Mouse (Mus musculus) urinary bladder, postnatal 36 days (tissue): ENCODE results near the gene Cpt1a.

ENCODE experiments used
- DNase-seq, 2 experiments: peaks; one replicate each; pipeline ENCODE4 v3.0.0; 2022; ENCODE audit warnings: low spot score in 2 of 2, mixed read lengths in 1 of 2

Cpt1a gene

GRCm38 (mm10) chr19:3324931-3325711, 3.0 kb downstream of the Cpt1a start:
- DNase-seq: peak; percentile 88 to 95

GRCm38 (mm10) chr19:3325771-3326478, 3.8 kb downstream of the Cpt1a start:
- DNase-seq: no peak

- no peak for DNase-seq
These were observed 4.4 kb downstream of the Cpt1a start for GRCm38 (mm10) chr19:3326479-3327047.

GRCm38 (mm10) chr19:3333247-3333646, 11.1 kb downstream of the Cpt1a start:
- peak in 1 of 2 experiments; percentile 36 for DNase-seq

DNA sequence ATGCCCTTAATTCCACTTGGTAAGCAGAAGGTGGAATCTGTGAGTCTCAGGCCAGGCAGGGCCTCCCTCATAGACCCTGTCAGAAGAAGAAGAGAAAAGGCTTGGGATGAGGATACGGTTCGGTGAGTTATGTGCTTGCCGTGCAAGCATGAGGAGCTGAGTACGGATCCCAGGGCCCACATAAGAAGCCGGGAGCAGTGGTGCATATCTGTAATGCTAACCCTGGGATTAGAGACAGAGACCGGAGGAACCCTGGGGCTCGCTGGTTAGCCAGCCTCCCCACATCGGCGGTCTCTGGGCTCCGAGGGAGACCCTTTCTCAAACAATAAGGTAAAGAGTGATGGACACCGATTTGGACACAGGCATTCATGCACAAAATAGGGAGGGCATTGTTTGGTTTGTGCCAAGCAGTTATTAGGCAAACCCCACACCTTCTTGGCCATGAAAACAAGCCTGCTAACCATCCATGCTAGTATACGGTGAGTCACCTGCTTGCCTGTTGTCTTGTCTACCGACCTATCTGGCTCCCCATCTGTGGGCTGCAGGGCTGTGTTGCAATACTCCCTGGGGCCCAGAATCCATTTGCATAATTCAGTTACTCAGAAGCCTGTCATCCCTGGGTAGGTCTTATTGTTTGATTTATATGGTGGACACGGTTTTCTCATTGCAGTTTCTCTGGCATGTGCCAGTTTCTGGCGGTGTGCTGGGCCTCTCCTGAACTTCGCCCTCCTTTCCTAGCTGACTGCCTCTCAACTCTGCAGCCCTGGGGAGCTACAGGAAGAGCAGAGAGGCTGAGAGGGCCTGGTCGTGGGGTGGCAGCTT, 11.8 kb downstream of the Cpt1a start:
- peak; percentile 78 to 83 for DNase-seq

DNA sequence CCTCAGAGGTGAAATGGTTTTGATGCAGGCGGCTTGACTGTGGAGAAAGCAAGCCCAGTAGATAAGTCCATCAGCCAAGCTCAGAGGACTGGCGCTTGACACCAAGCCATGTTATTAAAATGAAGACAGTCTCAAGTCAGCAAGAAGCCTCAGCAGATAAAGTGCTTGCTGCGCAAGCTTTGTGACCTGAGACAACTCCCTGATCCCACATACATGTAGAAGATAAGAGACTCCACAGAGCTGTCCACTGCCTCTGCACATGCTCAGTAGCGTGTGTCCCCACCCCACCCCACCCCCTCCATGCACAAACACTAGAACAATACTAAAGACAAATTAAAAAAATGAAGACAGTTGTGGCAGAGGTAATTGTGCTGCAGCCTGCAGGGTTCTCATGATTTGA, 12.4 kb downstream of the Cpt1a start:
- DNase-seq: no peak

DNA sequence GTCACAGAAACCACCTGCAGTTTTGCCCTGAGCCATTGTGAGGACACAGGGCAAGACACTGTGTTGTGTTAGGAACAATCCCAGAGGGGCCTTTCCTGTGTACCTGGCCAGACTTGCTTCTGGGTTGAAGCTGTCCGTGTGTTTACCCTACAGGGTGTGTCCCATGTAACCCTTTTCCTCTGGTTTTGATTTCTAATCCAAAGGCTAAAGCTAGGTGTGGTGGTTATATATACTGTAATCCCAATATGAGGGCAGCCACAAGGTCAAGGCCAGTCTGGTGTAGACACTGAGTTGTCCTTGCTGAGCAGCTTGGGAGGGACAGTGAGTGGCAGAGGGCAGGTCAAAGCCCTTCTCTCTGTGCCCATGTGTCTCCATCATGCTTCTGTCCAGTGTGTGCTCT, 13.8 kb downstream of the Cpt1a start:
- no peak for DNase-seq

GRCm38 (mm10) chr19:3336485-3337255, 14.5 kb downstream of the Cpt1a start:
- no peak for DNase-seq

GRCm38 (mm10) chr19:3339187-3339586, 17.1 kb downstream of the Cpt1a start:
- DNase-seq: no peak

DNA sequence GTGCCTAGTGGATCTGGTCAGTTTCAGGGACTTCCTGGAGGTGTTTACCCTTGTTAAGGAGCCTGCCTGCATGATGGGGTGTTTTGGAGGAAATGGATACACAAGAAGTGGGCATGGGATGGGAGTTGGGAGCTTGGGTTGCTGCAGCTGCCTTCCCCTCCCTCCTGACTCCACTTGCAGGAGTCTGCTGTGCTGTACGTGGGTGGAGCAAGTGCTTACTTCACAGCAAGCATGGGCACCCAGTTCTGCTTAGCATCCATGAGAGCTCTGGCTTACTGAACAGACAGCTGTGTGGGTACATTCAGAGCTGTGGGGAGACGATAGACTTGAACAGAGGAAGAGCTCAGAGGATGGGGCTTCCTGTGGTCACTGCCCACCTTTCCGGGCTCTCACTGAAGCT, 18.9 kb downstream of the Cpt1a start:
- no peak for DNase-seq

- DNase-seq: no peak
These were observed 21.8 kb downstream of the Cpt1a start for GRCm38 (mm10) chr19:3343929-3344328.

DNA sequence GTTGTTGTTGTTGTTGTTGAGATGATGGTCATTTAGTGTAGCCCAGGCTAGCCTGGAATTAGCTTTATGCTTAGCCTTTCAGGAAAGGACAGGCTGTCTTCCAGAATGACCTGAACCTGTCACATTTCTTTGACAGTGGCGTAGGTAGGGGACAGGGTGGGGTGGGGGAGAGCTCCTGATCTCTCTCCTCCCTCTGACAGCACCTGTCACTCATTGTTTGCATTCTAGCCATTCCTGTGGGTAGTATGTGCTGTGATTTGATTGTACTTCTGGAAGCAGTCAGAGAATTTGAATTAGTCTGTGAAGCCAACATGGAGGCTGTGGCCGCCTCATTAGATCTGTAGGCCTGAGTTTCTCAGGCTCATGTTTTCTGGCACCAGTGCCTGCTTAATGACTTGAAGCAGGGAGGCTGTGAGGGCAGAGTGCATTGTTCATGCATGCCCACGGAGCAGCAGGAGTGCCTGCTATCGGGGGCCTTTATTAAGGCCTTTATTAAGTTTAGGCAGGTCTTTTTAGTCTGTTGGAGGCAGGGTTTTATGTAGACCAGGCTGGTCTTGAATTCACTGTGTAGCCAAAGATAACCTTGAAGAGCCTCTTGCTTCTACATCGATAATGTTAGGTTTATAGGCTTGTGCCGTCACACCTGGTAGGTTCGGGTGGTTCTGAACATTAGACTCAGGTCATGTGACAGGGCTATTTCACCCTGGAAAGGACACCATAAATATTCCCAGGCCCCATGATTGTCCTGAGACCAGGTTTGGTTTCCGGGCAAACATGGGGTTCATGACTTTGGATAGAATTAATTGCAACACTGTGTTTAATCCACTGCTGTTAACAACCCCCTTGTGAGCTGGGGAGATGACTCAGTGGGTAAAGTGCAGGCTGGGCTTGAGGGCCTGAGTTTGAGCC, 22.8 kb downstream of the Cpt1a start:
- DNase-seq: no peak

DNA sequence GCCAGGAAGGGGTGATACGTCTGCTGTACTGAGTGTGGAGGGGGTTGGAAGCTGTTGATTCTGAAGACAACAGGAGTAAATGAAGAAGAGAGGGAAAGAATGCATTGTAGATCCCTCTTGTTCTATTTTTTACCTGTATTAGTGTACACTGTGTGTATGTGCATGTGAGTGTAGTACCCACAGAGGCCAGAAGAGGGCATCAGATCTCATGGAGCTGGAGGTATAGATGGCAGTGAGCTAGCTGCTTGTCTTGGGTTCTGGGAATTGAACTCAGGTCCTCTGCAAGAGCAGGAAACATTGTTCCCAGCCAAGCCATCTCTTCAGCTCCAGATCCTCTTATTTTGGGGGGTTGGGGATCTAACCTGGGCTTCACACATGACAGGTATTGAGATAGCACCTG, 25.6 kb downstream of the Cpt1a start:
- no peak for DNase-seq

DNA sequence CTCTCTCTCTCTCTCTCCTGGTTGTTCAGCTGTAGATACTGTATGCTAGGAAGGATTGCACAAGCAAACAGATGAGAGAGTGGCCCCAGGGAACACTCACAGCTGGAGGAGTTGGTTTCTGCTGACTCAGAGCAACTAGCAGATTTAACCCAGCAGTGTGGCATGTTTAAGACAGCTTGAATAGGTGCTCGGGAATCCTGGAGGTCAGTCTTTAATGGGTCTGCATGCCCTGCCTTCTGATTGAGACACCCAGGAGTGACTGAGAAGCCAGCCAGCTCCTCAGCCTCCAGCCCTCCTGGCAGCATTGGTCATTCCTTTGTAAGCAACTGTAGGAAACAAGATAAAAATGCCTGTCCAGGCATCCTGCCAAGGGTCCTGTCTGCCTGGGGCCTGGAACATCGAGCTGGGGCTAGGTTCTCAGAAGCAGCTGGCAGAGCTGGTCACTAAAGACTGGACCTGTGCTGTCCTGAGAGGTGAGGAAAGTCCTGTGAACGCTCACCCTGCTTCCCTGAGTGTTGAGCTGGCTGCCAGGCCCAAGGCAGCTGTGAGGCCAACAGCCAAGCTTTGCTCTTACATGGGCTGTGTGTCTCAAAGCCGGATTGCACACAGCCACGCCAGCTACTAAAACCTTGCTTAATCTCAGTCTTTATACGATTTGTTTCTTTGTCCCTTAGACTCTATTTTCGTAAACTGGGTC, 31.4 kb downstream of the Cpt1a start:
- DNase-seq: peak; percentile 34 to 68

GRCm38 (mm10) chr19:3355096-3355495, 33.0 kb downstream of the Cpt1a start:
- no peak for DNase-seq

GRCm38 (mm10) chr19:3356516-3356915, 34.4 kb downstream of the Cpt1a start:
- no peak for DNase-seq

DNA sequence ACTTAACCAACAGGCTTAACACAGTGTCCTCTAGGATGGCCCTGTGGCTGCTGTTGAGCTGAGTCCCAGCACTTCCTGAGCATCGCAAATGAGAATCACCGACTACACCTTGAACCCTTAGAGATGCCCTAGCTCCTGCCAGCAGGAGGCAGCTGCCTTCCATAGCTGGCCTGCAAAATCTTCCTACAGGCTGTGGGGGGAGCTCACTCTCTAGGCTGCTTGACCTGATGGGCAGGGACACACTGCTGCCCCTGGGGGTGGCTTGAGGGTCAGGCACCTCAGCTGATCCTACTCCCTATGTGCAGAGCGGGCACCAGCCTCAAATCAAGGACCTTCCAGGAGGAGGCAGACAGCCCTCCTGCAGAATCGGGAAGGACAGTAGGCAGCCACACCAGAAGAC, 35.5 kb downstream of the Cpt1a start:
- DNase-seq: no peak

- DNase-seq: no peak
These were observed 37.9 kb downstream of the Cpt1a start for GRCm38 (mm10) chr19:3359841-3360588.

DNA sequence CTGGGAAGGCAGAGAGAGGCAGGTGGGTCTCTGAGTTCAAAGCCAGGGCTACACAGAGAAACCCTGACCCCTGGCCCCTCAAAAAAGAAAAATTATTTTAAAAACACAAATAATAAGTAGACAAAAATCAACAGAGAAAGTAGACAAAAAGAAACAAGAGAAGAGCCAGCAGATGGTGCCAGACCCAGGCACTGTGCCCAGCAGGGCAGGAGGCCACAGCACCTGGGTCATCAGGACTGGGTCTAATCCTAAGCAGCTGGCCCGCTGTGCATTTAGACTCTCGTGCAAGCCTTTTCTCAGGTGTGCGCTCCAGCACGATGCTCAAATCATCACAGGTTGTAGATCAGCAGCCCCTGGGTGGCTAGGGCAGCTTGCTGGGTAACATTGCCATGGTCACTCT, 41.4 kb downstream of the Cpt1a start:
- no peak for DNase-seq
